Mouse (Mus musculus) lung, postnatal 25 days (tissue): Measurements from ENCODE around the gene Obox3.
"Not testable (repeated sequence)": the region's sequence is repeated elsewhere in the genome, so short reads cannot be mapped to it uniquely, and the experiment has no call there.

Experiments
- DNase-seq: peaks from one replicate; pipeline ENCODE4 v3.0.0; 2022; ENCODE audit warnings: low spot score

Obox3 gene

GRCm38 (mm10) chr7:15639802-15640201, at the start of gene Obox3:
TSS of gene Obox3 (minus strand) at chr7:15639902.
- not testable (repeated sequence) for DNase-seq

DNA sequence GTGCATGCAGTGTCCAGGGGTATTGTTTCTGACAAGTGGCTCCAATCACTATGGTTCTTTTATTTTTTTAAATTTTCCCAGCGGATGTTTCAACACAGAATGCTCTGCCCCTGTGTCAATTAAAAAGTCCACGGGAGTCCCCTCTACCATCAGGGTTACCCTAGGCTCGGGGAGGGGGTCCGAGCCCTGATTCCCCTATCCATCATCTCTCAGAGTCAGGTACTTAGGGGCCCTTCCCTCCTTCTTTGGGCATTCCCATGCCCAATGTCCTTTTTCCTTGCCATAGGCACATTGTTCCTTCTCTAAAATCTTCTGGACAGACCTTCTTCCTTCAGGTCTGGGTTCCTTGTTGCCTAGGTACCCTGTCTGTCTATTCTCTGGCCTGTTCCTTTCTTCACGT, 130.3 kb downstream of the Obox3 start:
- not testable (repeated sequence) for DNase-seq
